In genomic region chr17:84581740-84582414, GRCm38 (mm10) we compare ENCODE assay signal across 18 mouse cellular contexts. TPM values are rescaled to one million over a fixed set of nuclear protein-coding genes. Genes with fewer than 3 reads are reported as not detected.
DNase-seq lines count a peak whose midpoint lies in the region; ATAC-seq lines count a peak whose summit lies in the region.
"Had no signal": no experiment of that assay in that cellular context is flagged by ENCODE, and none has a peak within 500 bp of the region (broad histone marks: within the 10 kb centered on the region; RNA-seq: fewer than 3 reads in every experiment).

No protein-coding gene starts in this region.

- H3K4me2 ChIP-seq in forebrain, embryonic 13.5 days: no peak overlapping the region
- no peak overlapping the region for H3K4me2 ChIP-seq in forebrain, embryonic 11.5 days (ENCODE audit: low read depth, low read length, severe bottlenecking)
- no peak overlapping the region for H3K4me2 ChIP-seq in lung, embryonic 16.5 days (ENCODE audit: low read depth, low read length)
- H3K4me2 ChIP-seq in forebrain, embryonic 16.5 days (ENCODE audit: low read length): no peak overlapping the region
- no peak overlapping the region for H3K4me2 ChIP-seq in stomach, embryonic 16.5 days (ENCODE audit: low read depth, low read length)
- H3K4me2 ChIP-seq: liver, embryonic 13.5 days had no signal

- peak; percentile 48; the same call in 1 of the 2 replicates for ATAC-seq in forebrain, embryonic 13.5 days
- ATAC-seq in forebrain, embryonic 11.5 days (replicated peaks; ENCODE audit: low FRiP score): no peak
- 0 out of 2 replicates have a peak, but pooled peaks have one; percentile 41 for ATAC-seq in lung, embryonic 16.5 days (ENCODE audit: low read depth)
- peak; percentile 63; the same call in 1 of the 2 replicates for ATAC-seq in forebrain, embryonic 16.5 days
- peak; percentile 62; the same call in 1 of the 2 replicates for ATAC-seq in stomach, embryonic 16.5 days (ENCODE audit: insufficient read depth, low FRiP score)
- ATAC-seq: hindbrain, postnatal 0 days had no signal

- no peak for DNase-seq in forebrain, embryonic 11.5 days (ENCODE audit: low spot score)
- no peak for DNase-seq in lung, postnatal 36 days
- DNase-seq in adrenal gland, postnatal 14 days: no peak
- DNase-seq in heart, postnatal 25 days (ENCODE audit: low spot score): no peak
- DNase-seq: cerebellum, adult 9-11 months; embryo, embryonic 11 days; gastrocnemius, postnatal 10 days; heart, postnatal 14 days; layer of hippocampus, adult 9-11 months; liver, embryonic 13.5 days; lung, postnatal 14 days; thymus, adult 18-20 months had no signal

- H3K9ac ChIP-seq in forebrain, embryonic 13.5 days: no peak overlapping the region
- H3K9ac ChIP-seq in forebrain, embryonic 11.5 days (ENCODE audit: low read length): no peak overlapping the region
- H3K9ac ChIP-seq in lung, embryonic 16.5 days (ENCODE audit: low read length): no peak overlapping the region
- H3K9ac ChIP-seq in forebrain, embryonic 16.5 days (replicated peaks; ENCODE audit: low read depth, low read length): no peak overlapping the region
- H3K9ac ChIP-seq in stomach, embryonic 16.5 days (ENCODE audit: low read length): no peak overlapping the region
- H3K9ac ChIP-seq: liver, embryonic 13.5 days had no signal

- H3K27me3 ChIP-seq in forebrain, embryonic 13.5 days: no peaks in the 10 kb centered on the region
- H3K27me3 ChIP-seq in forebrain, embryonic 11.5 days (ENCODE audit: control insufficient read depth, insufficient read depth, low read length): no peaks in the 10 kb centered on the region
- H3K27me3 ChIP-seq in lung, embryonic 16.5 days (ENCODE audit: control insufficient read depth, insufficient read depth, low read depth, low read length): no peaks in the 10 kb centered on the region
- no peaks in the 10 kb centered on the region for H3K27me3 ChIP-seq in forebrain, embryonic 16.5 days (replicated peaks; ENCODE audit: control insufficient read depth, insufficient read depth, low read length)
- no peaks in the 10 kb centered on the region for H3K27me3 ChIP-seq in stomach, embryonic 16.5 days (ENCODE audit: control insufficient read depth, insufficient read depth, low read length)
- H3K27me3 ChIP-seq: liver, embryonic 13.5 days had no signal

- H3K36me3 ChIP-seq in forebrain, embryonic 13.5 days (ENCODE audit: poor library complexity, severe bottlenecking): no peaks in the 10 kb centered on the region
- H3K36me3 ChIP-seq in forebrain, embryonic 11.5 days (ENCODE audit: control insufficient read depth, insufficient read depth, low read length): no peaks in the 10 kb centered on the region
- H3K36me3 ChIP-seq in lung, embryonic 16.5 days (ENCODE audit: control insufficient read depth, insufficient read depth, low read length): peaks cover 10% of the 10 kb centered on the region
- H3K36me3 ChIP-seq in forebrain, embryonic 16.5 days (ENCODE audit: control insufficient read depth, insufficient read depth): no peaks in the 10 kb centered on the region
- H3K36me3 ChIP-seq in stomach, embryonic 16.5 days (ENCODE audit: control insufficient read depth, insufficient read depth, low read length): no peaks in the 10 kb centered on the region
- H3K36me3 ChIP-seq: heart, embryonic 10.5 days; liver, embryonic 13.5 days had no signal

- no peaks in the 10 kb centered on the region for H3K4me1 ChIP-seq in forebrain, embryonic 13.5 days
- no peaks in the 10 kb centered on the region for H3K4me1 ChIP-seq in forebrain, embryonic 11.5 days (replicated peaks; ENCODE audit: control insufficient read depth, insufficient read depth, low read length)
- no peaks in the 10 kb centered on the region for H3K4me1 ChIP-seq in lung, embryonic 16.5 days (replicated peaks; ENCODE audit: control insufficient read depth, insufficient read depth, low read length)
- peaks cover 6% of the 10 kb centered on the region; the same call in 1 of the 2 replicates for H3K4me1 ChIP-seq in forebrain, embryonic 16.5 days (replicated peaks; ENCODE audit: control insufficient read depth, insufficient read depth, low read length)
- H3K4me1 ChIP-seq in stomach, embryonic 16.5 days (ENCODE audit: control insufficient read depth, insufficient read depth, low read length): peaks cover 2% of the 10 kb centered on the region; the same call in 1 of the 2 replicates
- H3K4me1 ChIP-seq: liver, embryonic 13.5 days had no signal

- WGBS in forebrain, embryonic 13.5 days: 59% methylated on average over 8 of the region's 8 CpGs
- WGBS in forebrain, embryonic 11.5 days: 75% methylated on average over 8 of the region's 8 CpGs
- WGBS in lung, embryonic 16.5 days: 69% methylated on average over 8 of the region's 8 CpGs
- WGBS in forebrain, embryonic 16.5 days: 43% methylated on average over 8 of the region's 8 CpGs
- WGBS in stomach, embryonic 16.5 days: 64% methylated on average over 8 of the region's 8 CpGs

- intact Hi-C loops in heart, postnatal 25 days (cut with DNase I): no loop called here

- H3K27ac ChIP-seq in forebrain, embryonic 13.5 days: no peak overlapping the region
- no peak overlapping the region for H3K27ac ChIP-seq in forebrain, embryonic 11.5 days (ENCODE audit: low read depth, low read length)
- peak overlapping the region; percentile 6; the same call in 1 of the 2 replicates for H3K27ac ChIP-seq in lung, embryonic 16.5 days (ENCODE audit: low read length)
- H3K27ac ChIP-seq in forebrain, embryonic 16.5 days (ENCODE audit: low read length): no peak overlapping the region
- peak overlapping the region; percentile 71 for H3K27ac ChIP-seq in stomach, embryonic 16.5 days (ENCODE audit: low read length)
- H3K27ac ChIP-seq: heart, embryonic 10.5 days; hindbrain, postnatal 0 days; liver, embryonic 13.5 days had no signal

- no peaks in the 10 kb centered on the region for H3K9me3 ChIP-seq in forebrain, embryonic 13.5 days (replicated peaks)
- H3K9me3 ChIP-seq in forebrain, embryonic 11.5 days (ENCODE audit: control insufficient read depth, low read length): no peaks in the 10 kb centered on the region
- no peaks in the 10 kb centered on the region for H3K9me3 ChIP-seq in lung, embryonic 16.5 days (ENCODE audit: control insufficient read depth, low read length)
- no peaks in the 10 kb centered on the region for H3K9me3 ChIP-seq in forebrain, embryonic 16.5 days (ENCODE audit: control insufficient read depth, low read length)
- no peaks in the 10 kb centered on the region for H3K9me3 ChIP-seq in stomach, embryonic 16.5 days (replicated peaks; ENCODE audit: control insufficient read depth, low read length)
- H3K9me3 ChIP-seq: heart, embryonic 10.5 days; liver, embryonic 13.5 days had no signal

- H3K4me3 ChIP-seq in forebrain, embryonic 13.5 days: no peak overlapping the region
- H3K4me3 ChIP-seq in forebrain, embryonic 11.5 days (ENCODE audit: low read depth, low read length): no peak overlapping the region
- no peak overlapping the region for H3K4me3 ChIP-seq in lung, embryonic 16.5 days (ENCODE audit: low read length)
- H3K4me3 ChIP-seq in forebrain, embryonic 16.5 days (replicated peaks; ENCODE audit: low read length): no peak overlapping the region
- H3K4me3 ChIP-seq in stomach, embryonic 16.5 days (replicated peaks; ENCODE audit: low read length): no peak overlapping the region
- H3K4me3 ChIP-seq: heart, embryonic 10.5 days; liver, embryonic 13.5 days had no signal

RNA-seq across cellular contexts. Expression of gene Dync2li1, which starts 44.4 kb away (rescaled TPM):
- polyA plus RNA-seq in forebrain, embryonic 13.5 days (2015; fragmentation: Nextera tagmentation; extraction: Ambion mirVana): 30.6 and 35.9 TPM in 2 replicates
- 35.0 and 41.8 TPM in 2 replicates for polyA plus RNA-seq in forebrain, embryonic 11.5 days (2014; fragmentation: Nextera tagmentation; extraction: Ambion mirVana)
- polyA plus RNA-seq in lung, embryonic 16.5 days (2015; fragmentation: Nextera tagmentation; extraction: Ambion mirVana): 43.7 and 46.9 TPM in 2 replicates
- 33.0 and 34.4 TPM in 2 replicates for polyA plus RNA-seq in forebrain, embryonic 16.5 days (2015; fragmentation: Nextera tagmentation; extraction: Ambion mirVana)
- 27.8 and 32.9 TPM in 2 replicates for polyA plus RNA-seq in stomach, embryonic 16.5 days (2015; fragmentation: Nextera tagmentation; extraction: Ambion mirVana)
- total RNA-seq in adrenal gland, postnatal 14 days (2021): 21.7 and 21.9 TPM in 2 replicates
- total RNA-seq in heart, postnatal 25 days (2021): 1 to 10 TPM; 2.8 to 3.0 TPM

Comparison
In these comparisons a context has a peak if more than half of its experiments do, and no peak if none do; other contexts are left out.
1. H3K27ac ChIP-seq: peak in lung, embryonic 16.5 days (single experiment) and stomach, embryonic 16.5 days (single experiment); none in forebrain, embryonic 13.5 days (single experiment), forebrain, embryonic 11.5 days (single experiment) and forebrain, embryonic 16.5 days (single experiment).